Mouse (Mus musculus) MEL (cell line): ENCODE results near the gene Med9. TPM values are rescaled to one million over a fixed set of nuclear protein-coding genes. Genes with fewer than 3 reads are reported as not detected.
A peak's percentile ranks its signal among the peaks of the same experiment; 100 is the strongest.

Experiments used
- DNase-seq: peaks from one replicate; pipeline ENCODE4 v3.0.0; 2011; ENCODE audit warnings: low read depth, low spot score
- H3K27ac ChIP-seq: 2 replicates; pipeline ENCODE4 v1.5.1; 2012; ENCODE audit warnings: low read depth, mild to moderate bottlenecking, control low read depth, low read length, moderate library complexity; ENCODE audit not compliant: control insufficient read depth
- H3K27me3 ChIP-seq, 2 experiments: fragments of 150-350 bp in 1 of 2; sonication (generic) in 1 of 2; 2 replicates each; pipeline ENCODE4 v1.6.1; 2012; ENCODE audit warnings: low read length in 2 of 2, mild to moderate bottlenecking in 2 of 2, improper control_type of control experiment in 1 of 2, moderate library complexity in 1 of 2; ENCODE audit not compliant: insufficient read depth in 2 of 2, control insufficient read depth in 1 of 2
- H3K36me3 ChIP-seq, 2 experiments: 2 replicates each; pipeline ENCODE4 v1.6.1; 2012 to 2014; ENCODE audit warnings: low read length in 2 of 2, improper control_type of control experiment in 1 of 2, inconsistent platforms in 1 of 2, mild to moderate bottlenecking in 1 of 2; ENCODE audit not compliant: insufficient read depth in 2 of 2, control insufficient read depth in 1 of 2
- H3K4me1 ChIP-seq, 2 experiments: fragments of 150-350 bp in 1 of 2; sonication (generic) in 1 of 2; 2 replicates each; pipeline ENCODE4 v1.6.1; 2012; ENCODE audit warnings: low read length in 2 of 2, improper control_type of control experiment in 1 of 2, mild to moderate bottlenecking in 1 of 2; ENCODE audit not compliant: insufficient read depth in 2 of 2, control insufficient read depth in 1 of 2
- H3K4me3 ChIP-seq, 2 experiments: fragments of 150-350 bp in 1 of 2; sonication (generic) in 1 of 2; 2 replicates each; pipeline ENCODE4 v1.5.1; 2012; ENCODE audit warnings: low read depth in 2 of 2, low read length in 2 of 2, mild to moderate bottlenecking in 2 of 2, moderate library complexity in 2 of 2, control low read depth in 1 of 2, improper control_type of control experiment in 1 of 2; ENCODE audit not compliant: control insufficient read depth in 1 of 2, insufficient read depth in 1 of 2
- H3K79me2 ChIP-seq: 2 replicates; pipeline ENCODE4 v1.6.1; 2012; ENCODE audit warnings: mild to moderate bottlenecking, low read length, moderate library complexity; ENCODE audit not compliant: control insufficient read depth, poor library complexity, insufficient read depth
- H3K9ac ChIP-seq: 2 replicates; pipeline ENCODE4 v1.6.1; 2012; ENCODE audit warnings: low read depth, mild to moderate bottlenecking, control low read depth, low read length, moderate library complexity; ENCODE audit not compliant: control insufficient read depth, poor library complexity, severe bottlenecking
- H3K9me3 ChIP-seq: fragments of 150-350 bp; sonication (generic); replicated peaks from 2 replicates; pipeline ENCODE4 v1.6.1; 2012; ENCODE audit warnings: mild to moderate bottlenecking, low read length, improper control_type of control experiment, moderate library complexity; ENCODE audit not compliant: insufficient read depth
- BHLHE40 ChIP-seq: IDR thresholded peaks from 2 replicates; pipeline ENCODE4 v1.6.1; 2012; ENCODE audit warnings: low read depth, mild to moderate bottlenecking, inconsistent platforms, low read length, improper control_type of control experiment, borderline replicate concordance
- CHD2 ChIP-seq: IDR thresholded peaks from 2 replicates; pipeline ENCODE4 v1.6.1; 2011; ENCODE audit warnings: low read length, improper control_type of control experiment
- CTCF ChIP-seq, 3 experiments: IDR thresholded peaks in 2 of 3; conservative IDR thresholded peaks in 1 of 3; 2 replicates each; pipeline ENCODE4 v1.5.1; 2011 to 2012; ENCODE audit warnings: low read length in 3 of 3, low read depth in 2 of 3, mild to moderate bottlenecking in 2 of 3, improper control_type of control experiment in 1 of 3, inconsistent platforms in 1 of 3, mixed read lengths in 1 of 3, moderate library complexity in 1 of 3; ENCODE audit not compliant: control insufficient read depth in 1 of 3, insufficient read depth in 1 of 3, poor library complexity in 1 of 3, severe bottlenecking in 1 of 3
- E2F4 ChIP-seq: IDR thresholded peaks from 2 replicates; pipeline ENCODE4 v1.6.1; 2011; ENCODE audit warnings: low read depth, low read length, improper control_type of control experiment, borderline replicate concordance
- ETS1 ChIP-seq: IDR thresholded peaks from 2 replicates; pipeline ENCODE4 v1.6.1; 2012; ENCODE audit warnings: low read depth, mild to moderate bottlenecking, inconsistent platforms, low read length, improper control_type of control experiment, moderate library complexity
- GABPA ChIP-seq: IDR thresholded peaks from 2 replicates; pipeline ENCODE4 v1.6.1; 2012; ENCODE audit warnings: low read depth, mild to moderate bottlenecking, inconsistent platforms, low read length, improper control_type of control experiment, moderate library complexity
- GATA1 ChIP-seq: IDR thresholded peaks from 2 replicates; pipeline ENCODE4 v1.6.1; 2011; ENCODE audit warnings: low read depth, low read length, improper control_type of control experiment
- HCFC1 ChIP-seq: IDR thresholded peaks from 2 replicates; pipeline ENCODE4 v1.6.1; 2012; ENCODE audit warnings: low read depth, mild to moderate bottlenecking, inconsistent platforms, low read length, improper control_type of control experiment, moderate library complexity
- KAT2A ChIP-seq: conservative IDR thresholded peaks from 2 replicates; pipeline ENCODE4 v1.6.1; 2012; ENCODE audit warnings: low read depth, low read length, improper control_type of control experiment, inconsistent platforms
- MAFK ChIP-seq: IDR thresholded peaks from 2 replicates; pipeline ENCODE4 v1.6.1; 2011; ENCODE audit warnings: low read depth, mild to moderate bottlenecking, low read length, improper control_type of control experiment, borderline replicate concordance
- MAX ChIP-seq: IDR thresholded peaks from 2 replicates; pipeline ENCODE4 v1.6.1; 2011; ENCODE audit warnings: low read length, improper control_type of control experiment
- MAZ ChIP-seq: IDR thresholded peaks from 2 replicates; pipeline ENCODE4 v1.6.1; 2012; ENCODE audit warnings: low read depth, mild to moderate bottlenecking, inconsistent platforms, low read length, improper control_type of control experiment
- MEF2A ChIP-seq: IDR thresholded peaks from 2 replicates; pipeline ENCODE4 v1.6.1; 2014; ENCODE audit warnings: low read depth, mild to moderate bottlenecking, inconsistent platforms, low read length, improper control_type of control experiment; ENCODE audit not compliant: poor library complexity, insufficient replicate concordance, severe bottlenecking; ENCODE audit errors: extremely low read depth
- MXI1 ChIP-seq: IDR thresholded peaks from 2 replicates; pipeline ENCODE4 v1.6.1; 2011; ENCODE audit warnings: mild to moderate bottlenecking, low read depth, low read length, improper control_type of control experiment
- MYB ChIP-seq: IDR thresholded peaks from 2 replicates; pipeline ENCODE4 v1.6.1; 2011; ENCODE audit warnings: mild to moderate bottlenecking, low read depth, low read length, improper control_type of control experiment
- MYC ChIP-seq: IDR thresholded peaks from 2 replicates; pipeline ENCODE4 v1.6.1; 2011; ENCODE audit warnings: low read depth, mild to moderate bottlenecking, low read length, improper control_type of control experiment, moderate library complexity
- NELFE ChIP-seq: IDR thresholded peaks from 2 replicates; pipeline ENCODE4 v1.6.1; 2011; ENCODE audit warnings: low read depth, low read length, improper control_type of control experiment
- NRF1 ChIP-seq: IDR thresholded peaks from 2 replicates; pipeline ENCODE4 v1.6.1; 2014; ENCODE audit warnings: low read depth, mild to moderate bottlenecking, inconsistent platforms, low read length, improper control_type of control experiment, moderate library complexity; ENCODE audit not compliant: poor library complexity, insufficient read depth, severe bottlenecking
- POLR2A ChIP-seq, 2 experiments: IDR thresholded peaks; 2 replicates each; pipeline ENCODE4 v1.6.1; 2011 to 2012; ENCODE audit warnings: low read length in 2 of 2, mild to moderate bottlenecking in 2 of 2, control low read depth in 1 of 2, improper control_type of control experiment in 1 of 2, low read depth in 1 of 2, moderate library complexity in 1 of 2; ENCODE audit not compliant: control insufficient read depth in 1 of 2, insufficient read depth in 1 of 2, poor library complexity in 1 of 2
- POLR2AphosphoS5 ChIP-seq: IDR thresholded peaks from 2 replicates; pipeline ENCODE4 v1.6.1; 2012; ENCODE audit warnings: low read depth, borderline replicate concordance, mild to moderate bottlenecking, inconsistent platforms, low read length, moderate library complexity, mixed read lengths
- RAD21 ChIP-seq: IDR thresholded peaks from 2 replicates; pipeline ENCODE4 v1.6.1; 2011; ENCODE audit warnings: mild to moderate bottlenecking, low read depth, low read length, improper control_type of control experiment
- RCOR1 ChIP-seq: IDR thresholded peaks from 2 replicates; pipeline ENCODE4 v1.6.1; 2012; ENCODE audit warnings: low read depth, mild to moderate bottlenecking, inconsistent platforms, low read length, improper control_type of control experiment
- SIN3A ChIP-seq: IDR thresholded peaks from 2 replicates; pipeline ENCODE4 v1.6.1; 2012; ENCODE audit warnings: low read length, improper control_type of control experiment, inconsistent platforms
- SMC3 ChIP-seq: IDR thresholded peaks from 2 replicates; pipeline ENCODE4 v1.6.1; 2011; ENCODE audit warnings: low read depth, low read length, improper control_type of control experiment
- TCF12 ChIP-seq: IDR thresholded peaks from 2 replicates; pipeline ENCODE4 v1.6.1; 2014; ENCODE audit warnings: low read depth, mild to moderate bottlenecking, inconsistent platforms, low read length, improper control_type of control experiment, moderate library complexity
- UBTF ChIP-seq: IDR thresholded peaks from 2 replicates; pipeline ENCODE4 v1.6.1; 2012; ENCODE audit warnings: low read depth, mild to moderate bottlenecking, inconsistent platforms, low read length, improper control_type of control experiment, moderate library complexity, borderline replicate concordance; ENCODE audit not compliant: insufficient read depth
- USF1 ChIP-seq: IDR thresholded peaks from 2 replicates; pipeline ENCODE4 v1.6.1; 2014; ENCODE audit warnings: low read depth, mild to moderate bottlenecking, inconsistent platforms, low read length, improper control_type of control experiment, moderate library complexity
- USF2 ChIP-seq, 2 experiments: IDR thresholded peaks; 2 replicates each; pipeline ENCODE4 v1.6.1; 2011 to 2012; ENCODE audit warnings: improper control_type of control experiment in 2 of 2, low read length in 2 of 2, borderline replicate concordance in 1 of 2, inconsistent platforms in 1 of 2, low read depth in 1 of 2, mild to moderate bottlenecking in 1 of 2; ENCODE audit not compliant: insufficient read depth in 1 of 2
- ZC3H11A ChIP-seq: IDR thresholded peaks from 2 replicates; pipeline ENCODE4 v1.6.1; 2012; ENCODE audit warnings: low read depth, mild to moderate bottlenecking, inconsistent platforms, low read length, improper control_type of control experiment
- ZMIZ1 ChIP-seq: IDR thresholded peaks from 2 replicates; pipeline ENCODE4 v1.6.1; 2012; ENCODE audit warnings: low read depth, mild to moderate bottlenecking, inconsistent platforms, low read length, improper control_type of control experiment, moderate library complexity
- polyA plus RNA-seq, 2 experiments: library from polyadenylated mRNA; stranded (reverse) in 1 of 2; unstranded in 1 of 2; fragments of >175 nt in 1 of 2; fragments of >200 nt in 1 of 2; gene quantifications; 2 replicates each; pipeline versions ENCODE4 v1.2.1 to v1.2.4; 2012; ENCODE audit warnings: low replicate concordance in 2 of 2, low read depth in 1 of 2; ENCODE audit not compliant: insufficient read length in 2 of 2, insufficient read depth in 1 of 2, missing spikeins in 1 of 2
- total RNA-seq: library from RNA; depleted of rRNA; stranded (reverse); fragments of 300-350 nt; gene quantifications from 2 replicates; pipeline ENCODE4 v1.2.3, GENCODE M21; 2012

Gene Med9
- total and polyA plus RNA-seq, 3 experiments, result 46.8 to 48.4 TPM; not detected in 1

DNA sequence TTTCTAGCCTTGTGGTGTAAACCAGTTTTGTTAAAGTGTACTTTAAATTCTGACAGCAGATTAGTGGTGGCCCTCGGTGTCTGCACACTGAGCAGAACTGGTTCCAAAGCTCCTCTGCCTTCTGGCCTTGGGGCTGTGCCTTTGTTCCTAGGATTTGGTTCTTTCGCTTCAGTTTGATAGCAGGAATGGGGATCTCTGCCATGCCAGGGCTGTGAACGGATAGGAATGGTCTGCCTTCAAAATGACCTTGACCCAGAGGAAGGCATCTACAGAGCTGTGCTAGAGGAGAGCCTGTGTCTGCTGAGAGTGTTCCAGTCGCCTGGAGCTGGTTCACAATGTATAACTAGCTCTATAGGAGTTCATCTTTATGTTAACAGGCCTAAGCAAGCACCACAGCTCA lies 11.4 kb downstream of the Med9 start:
- TF ChIP-seq POLR2AphosphoS5 (no peak), CTCF (IDR thresholded peaks at IDR 0.05 in 2 of 3, conservative IDR thresholded peaks at IDR 0.05 in 1 of 3; ENCODE audit: control insufficient read depth in 1 of 3, insufficient read depth in 1 of 3, low read depth in 2 of 3, low read length in 3 of 3, poor library complexity in 1 of 3, severe bottlenecking in 1 of 3) (no peak), MYB (no peak), SIN3A (no peak), SMC3 (no peak), KAT2A (no peak), MAX (no peak), RCOR1 (no peak)
- no peak for DNase-seq
- H3K9me3 ChIP-seq, result no peaks in the 10 kb centered on the region
- no peak overlapping the region for H3K27ac ChIP-seq
- H3K36me3 ChIP-seq, result peaks cover 2 to 9% of the 10 kb centered on the region in 2 experiments
- no peak overlapping the region for H3K9ac ChIP-seq
- H3K4me1 ChIP-seq, result peaks cover 6 to 13% of the 10 kb centered on the region in 2 experiments; a peak in 3 of 4 replicates
- no peak overlapping the region for H3K4me3 ChIP-seq
- peaks cover 1% of the 10 kb centered on the region; the same call in 1 of the 2 replicates for H3K79me2 ChIP-seq
- H3K27me3 ChIP-seq, result no peaks in the 10 kb centered on the region

DNA sequence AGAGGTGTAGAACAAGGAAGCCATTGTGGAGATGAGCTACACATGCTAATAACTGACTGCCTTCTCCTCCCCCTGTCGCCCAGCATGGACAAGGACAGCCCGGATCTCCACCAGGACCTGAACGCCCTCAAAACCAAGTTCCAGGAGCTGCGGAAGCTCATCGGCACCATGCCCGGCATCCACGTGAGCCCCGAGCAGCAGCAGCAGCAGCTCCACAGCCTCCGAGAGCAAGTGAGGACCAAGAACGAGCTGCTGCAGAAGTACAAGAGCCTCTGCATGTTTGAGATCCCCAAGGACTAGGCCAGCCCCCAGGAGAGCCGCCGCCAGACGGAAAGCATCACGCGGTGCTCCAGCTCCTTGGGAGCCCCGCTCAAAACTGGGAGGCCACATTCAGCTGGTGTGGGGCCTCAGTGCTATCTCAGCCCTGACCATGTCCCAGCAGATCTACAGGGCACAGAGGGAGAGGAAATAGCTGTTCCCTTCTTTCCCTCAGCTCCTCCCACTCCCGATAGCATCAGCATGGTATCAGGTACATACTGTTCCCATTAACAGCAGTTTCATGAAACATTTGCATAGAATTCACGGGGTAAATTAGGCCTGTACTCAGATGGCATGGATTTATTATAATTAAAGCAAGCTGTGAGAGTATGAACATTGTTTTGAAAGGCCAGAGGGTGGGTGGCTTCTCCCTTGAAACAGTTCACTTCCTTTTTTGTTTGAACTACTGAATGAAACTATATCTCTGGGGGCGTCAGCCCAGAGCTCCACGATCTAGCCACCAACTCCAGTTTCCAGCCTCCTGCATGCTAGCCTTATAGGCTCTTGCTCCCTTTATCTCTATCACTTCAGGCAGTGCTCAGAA lies 12.7 kb downstream of the Med9 start:
- Histone ChIP-seq H3K79me2 (no peaks in the 10 kb centered on the region), H3K36me3 (peaks cover 2 to 9% of the 10 kb centered on the region in 2 experiments), H3K9ac (no peak overlapping the region), H3K27me3 (no peaks in the 10 kb centered on the region), H3K9me3 (no peaks in the 10 kb centered on the region), H3K27ac (no peak overlapping the region), H3K4me3 (no peak overlapping the region), H3K4me1 (peaks cover 14 to 19% of the 10 kb centered on the region in 2 experiments)
- peak; percentile 79 for DNase-seq
- TF ChIP-seq USF2 (IDR thresholded peaks at IDR 0.05; ENCODE audit: borderline replicate concordance in 1 of 2, insufficient read depth in 1 of 2, low read depth in 1 of 2, low read length in 2 of 2) (no peak), ZC3H11A (no peak), MYC (0 out of 2 replicates have a peak, but pooled peaks have one; percentile 19), CHD2 (no peak), BHLHE40 (no peak), NRF1 (no peak), GATA1 (peak; percentile 18; the same call in 1 of the 2 replicates), ZMIZ1 (no peak), MAFK (no peak), TCF12 (no peak), NELFE (no peak), ETS1 (no peak), HCFC1 (no peak), USF1 (no peak), RCOR1 (peak; percentile 19; the same call in 1 of the 2 replicates), SIN3A (no peak; the same call in 1 of the 2 replicates), E2F4 (no peak), MEF2A (no peak), RAD21 (no peak), MAZ (no peak), KAT2A (no peak), MXI1 (no peak), UBTF (no peak), GABPA (no peak), POLR2A (IDR thresholded peaks at IDR 0.05; ENCODE audit: control insufficient read depth in 1 of 2, insufficient read depth in 1 of 2, low read depth in 1 of 2, low read length in 2 of 2, poor library complexity in 1 of 2) (no peak)
